Mouse (Mus musculus) intestine, embryonic 14.5 days (tissue): Measurements from ENCODE around the gene Stfa2l1. TPM values are rescaled to one million over a fixed set of nuclear protein-coding genes. Genes with fewer than 3 reads are reported as not detected.
"Not testable (repeated sequence)": the region's sequence is repeated elsewhere in the genome, so short reads cannot be mapped to it uniquely, and the experiment has no call there.

Source experiments
- ATAC-seq: fragments of 200-750 bp; cut with Nextera tagmentation; replicated peaks from 2 replicates; pipeline ENCODE4 v1.8.0; 2017; ENCODE audit warnings: low read depth, moderate number of reproducible peaks, moderate TSS enrichment, moderate library complexity; ENCODE audit not compliant: low FRiP score, low TSS enrichment
- DNase-seq: peaks from one replicate; pipeline ENCODE4 v3.0.0-alpha.2; 2018; ENCODE audit warnings: low spot score
- H3K27ac ChIP-seq: fragments of 300-500 bp; sonication (generic); 2 replicates; pipeline ENCODE4 v1.5.1; 2014; ENCODE audit warnings: low read depth, mild to moderate bottlenecking, control low read depth
- H3K27me3 ChIP-seq: fragments of 300-500 bp; sonication (generic); replicated peaks from 2 replicates; pipeline ENCODE4 v1.6.1; 2014; ENCODE audit warnings: low read length, control low read depth; ENCODE audit not compliant: control insufficient read depth, insufficient read depth
- H3K36me3 ChIP-seq: fragments of 300-500 bp; sonication (generic); 2 replicates; pipeline ENCODE4 v1.6.1; 2014; ENCODE audit warnings: low read length, control low read depth; ENCODE audit not compliant: control insufficient read depth, insufficient read depth
- H3K4me1 ChIP-seq: fragments of 300-500 bp; sonication (generic); replicated peaks from 2 replicates; pipeline ENCODE4 v1.6.1; 2014; ENCODE audit warnings: low read length, control low read depth, mixed read lengths; ENCODE audit not compliant: control insufficient read depth, insufficient read depth
- H3K4me2 ChIP-seq: fragments of 300-500 bp; sonication (generic); 2 replicates; pipeline ENCODE4 v1.6.1; 2014; ENCODE audit warnings: low read length
- H3K4me3 ChIP-seq: fragments of 300-500 bp; sonication (generic); 2 replicates; pipeline ENCODE4 v1.5.1; 2014; ENCODE audit warnings: low read depth, low read length, control low read depth, mixed read lengths
- H3K9ac ChIP-seq: fragments of 300-500 bp; sonication (generic); 2 replicates; pipeline ENCODE4 v1.6.1; 2014; ENCODE audit warnings: mild to moderate bottlenecking, low read length
- H3K9me3 ChIP-seq: fragments of 300-500 bp; sonication (generic); 2 replicates; pipeline ENCODE4 v1.6.1; 2016; ENCODE audit warnings: low read length, control low read depth; ENCODE audit not compliant: control insufficient read depth
- WGBS: fragments of 180-500 bp; shearing (Covaris S2); extraction: QIAGEN DNeasy Blood & Tissue Kit; methylation state at CpG from one replicate; pipeline ENCODE4 v1.1.7; 2014; 5-methylcytosine and 5-hydroxymethylcytosine counted together
- polyA plus RNA-seq: library from polyadenylated mRNA; unstranded; fragments of >200 nt; fragmentation: Nextera tagmentation; extraction: Ambion mirVana; gene quantifications from 2 replicates; pipeline ENCODE4 v1.2.1, GENCODE M21; 2014

The Stfa2l1 gene
- polyA plus RNA-seq: not detected in 2 replicates

DNA sequence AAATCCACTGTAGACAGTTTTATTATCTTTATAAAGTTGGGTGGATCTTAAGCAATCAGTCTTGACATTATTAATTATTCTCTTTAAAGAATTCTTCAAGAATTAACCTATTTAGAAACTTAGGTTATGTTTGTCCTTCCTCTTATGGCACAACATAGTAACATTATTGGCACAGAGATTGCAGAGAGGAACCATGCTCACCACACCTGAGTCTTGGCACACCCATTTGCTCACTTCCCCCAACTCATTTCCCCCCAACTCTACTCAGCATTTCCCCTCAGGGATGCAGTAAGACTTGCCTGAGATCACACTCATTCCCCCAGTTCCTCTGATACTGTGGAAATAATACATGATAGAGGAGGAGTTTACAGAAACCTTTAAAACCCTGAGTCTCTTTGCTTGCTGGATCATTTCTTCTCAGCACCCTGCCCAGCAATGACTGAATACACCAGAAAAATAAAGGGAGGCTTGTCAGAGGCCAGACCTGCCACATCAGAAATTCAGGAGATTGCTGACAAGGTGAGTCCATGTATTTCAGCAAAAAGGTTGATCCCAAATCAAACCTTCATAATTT lies at the start of gene Stfa2l1:
TSS of gene Stfa2l1 (plus strand) at position 410 of the 574 bp plus-strand sequence.
- no peak within 1 kb of the TSS for H3K27ac ChIP-seq
- H3K4me3 ChIP-seq: no peak within 1 kb of the TSS
- H3K9ac ChIP-seq: no peak within 1 kb of the TSS
- ATAC-seq: no peak
- no peaks in the 10 kb centered on the region for H3K36me3 ChIP-seq
- no peak for DNase-seq
- no peak within 1 kb of the TSS for H3K4me2 ChIP-seq
- H3K9me3 ChIP-seq: no peaks in the 10 kb centered on the region
- H3K4me1 ChIP-seq: no peaks in the 10 kb centered on the region
- no peaks in the 10 kb centered on the region for H3K27me3 ChIP-seq

DNA sequence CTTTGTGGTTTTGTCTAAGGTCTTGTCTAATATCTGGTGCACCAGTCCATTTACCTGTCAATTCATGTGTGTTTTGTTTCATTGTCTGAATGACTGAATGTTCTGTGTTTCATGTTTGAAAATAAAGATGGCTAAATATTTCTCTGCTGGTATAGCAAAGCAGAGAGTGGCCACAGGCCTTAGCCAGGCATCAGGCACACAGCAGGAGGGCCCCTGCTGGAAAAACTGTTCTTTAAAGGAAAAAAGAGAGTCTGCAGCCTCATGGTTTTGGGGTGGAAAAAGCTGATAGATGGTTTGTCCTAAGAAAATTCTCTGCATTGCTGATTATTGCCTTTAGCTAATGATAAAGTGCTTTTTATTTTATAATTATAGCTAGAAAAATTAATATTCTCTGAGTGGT lies 45.1 kb upstream of the Stfa2l1 start:
- H3K27me3 ChIP-seq, DNase-seq, H3K36me3 ChIP-seq, H3K9ac ChIP-seq, H3K27ac ChIP-seq, H3K4me1 ChIP-seq, H3K4me2 ChIP-seq, ATAC-seq, H3K9me3 ChIP-seq, H3K4me3 ChIP-seq: not testable (repeated sequence)

DNA sequence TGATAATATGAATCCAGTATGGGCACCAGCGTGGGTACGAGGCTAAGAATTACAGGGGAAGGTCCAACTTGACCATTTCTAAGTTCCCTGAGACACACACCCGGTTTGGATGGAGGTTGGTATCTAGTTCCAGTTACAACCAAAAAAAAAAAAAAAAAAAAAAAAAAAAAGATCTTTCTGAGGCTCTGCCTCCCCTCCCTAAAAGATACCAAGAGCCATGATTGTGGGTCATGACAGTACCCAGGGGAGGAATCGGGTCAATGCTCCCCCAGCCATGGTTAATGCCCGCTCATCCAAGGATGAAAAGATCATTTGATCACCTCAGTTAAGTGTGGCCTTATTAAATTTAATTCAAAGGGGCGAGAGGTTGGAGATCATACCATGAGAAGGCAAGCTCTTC lies 40.9 kb upstream of the Stfa2l1 start:
- not testable (repeated sequence) for H3K4me1 ChIP-seq, DNase-seq, H3K9me3 ChIP-seq, ATAC-seq, H3K4me3 ChIP-seq, H3K27me3 ChIP-seq, H3K36me3 ChIP-seq, H3K27ac ChIP-seq, H3K4me2 ChIP-seq, H3K9ac ChIP-seq
- WGBS: 92% methylated on average over 6 of the region's 6 CpGs

- H3K27ac ChIP-seq: no peak overlapping the region
- H3K4me3 ChIP-seq: no peak overlapping the region
- H3K4me1 ChIP-seq: no peaks in the 10 kb centered on the region
- no peaks in the 10 kb centered on the region for H3K36me3 ChIP-seq
- WGBS: 81% methylated on average over 7 of the region's 7 CpGs
- no peaks in the 10 kb centered on the region for H3K27me3 ChIP-seq
- no peak overlapping the region for H3K9ac ChIP-seq
- no peak for DNase-seq
- no peak for ATAC-seq
- no peaks in the 10 kb centered on the region for H3K9me3 ChIP-seq
- H3K4me2 ChIP-seq: no peak overlapping the region
Observed at GRCm38 (mm10) chr16:36128092-36128491, 28.5 kb upstream of the Stfa2l1 start.

DNA sequence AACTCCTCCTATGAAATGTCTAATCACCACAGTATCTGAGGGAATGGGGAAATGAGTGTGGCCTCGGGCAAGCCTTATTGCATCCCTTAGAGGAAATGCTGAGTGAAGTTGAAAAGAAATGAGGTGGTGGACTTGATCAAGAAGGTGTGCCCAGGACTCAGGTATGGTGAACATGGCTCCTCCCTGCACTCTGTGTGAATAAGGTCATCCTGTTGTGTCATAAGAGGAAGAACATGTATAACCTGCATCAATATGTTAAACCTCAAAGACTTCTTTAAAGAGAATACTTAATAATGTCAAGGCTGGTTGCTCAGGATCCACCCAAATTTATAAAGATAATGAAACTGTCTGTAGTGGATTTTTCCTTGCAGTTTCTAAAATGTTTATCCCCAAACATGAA lies 25.5 kb upstream of the Stfa2l1 start, which contains the start of gene Csta1:
TSS of gene Csta1 (minus strand) at position 101 of the 400 bp plus-strand sequence.
- no peaks in the 10 kb centered on the region for H3K36me3 ChIP-seq
- 63% methylated on average over 1 of the region's 1 CpGs for WGBS
- H3K4me3 ChIP-seq: no peak within 1 kb of the TSS
- H3K9ac ChIP-seq: no peak within 1 kb of the TSS
- H3K4me1 ChIP-seq: no peaks in the 10 kb centered on the region
- no peak for DNase-seq
- H3K27me3 ChIP-seq: no peaks in the 10 kb centered on the region
- no peaks in the 10 kb centered on the region for H3K9me3 ChIP-seq
- no peak within 1 kb of the TSS for H3K4me2 ChIP-seq
- H3K27ac ChIP-seq: no peak within 1 kb of the TSS
- ATAC-seq: no peak

DNA sequence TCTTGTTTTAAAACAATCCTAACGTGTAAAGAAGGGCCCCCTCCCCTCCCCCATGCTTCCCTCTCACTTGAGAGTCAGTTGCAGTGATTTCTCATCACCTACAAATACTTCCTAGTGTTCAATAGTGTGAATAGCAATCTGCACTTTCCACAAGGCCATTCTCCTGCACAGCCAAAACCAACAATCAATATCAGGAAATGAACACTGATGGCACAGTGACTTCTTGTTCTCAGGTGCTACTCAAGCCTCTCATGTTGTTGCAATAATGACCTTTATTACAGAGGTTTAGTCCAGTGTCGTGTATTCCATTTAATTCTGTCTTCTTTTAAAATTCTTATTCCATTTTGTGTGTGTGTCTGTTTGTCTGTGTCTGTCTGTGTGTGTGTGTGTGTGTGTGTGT lies 18.4 kb upstream of the Stfa2l1 start:
- H3K36me3 ChIP-seq: no peaks in the 10 kb centered on the region
- DNase-seq (no peak), ATAC-seq (no peak)
- no peak overlapping the region for H3K4me3 ChIP-seq
- 63% methylated on average over 2 of the region's 2 CpGs for WGBS
- no peak overlapping the region for H3K4me2 ChIP-seq
- no peaks in the 10 kb centered on the region for H3K27me3 ChIP-seq
- H3K9me3 ChIP-seq: no peaks in the 10 kb centered on the region
- no peak overlapping the region for H3K9ac ChIP-seq
- H3K27ac ChIP-seq: no peak overlapping the region
- no peaks in the 10 kb centered on the region for H3K4me1 ChIP-seq

GRCm38 (mm10) chr16:36167841-36168240 lies 11.2 kb downstream of the Stfa2l1 start:
- not testable (repeated sequence) for H3K4me3 ChIP-seq, H3K4me1 ChIP-seq, H3K4me2 ChIP-seq, ATAC-seq, H3K36me3 ChIP-seq, H3K27ac ChIP-seq, H3K9me3 ChIP-seq, H3K9ac ChIP-seq, H3K27me3 ChIP-seq, DNase-seq
- 91% methylated on average over 10 of the region's 10 CpGs for WGBS

GRCm38 (mm10) chr16:36176108-36176507 lies 19.5 kb downstream of the Stfa2l1 start:
- H3K4me1 ChIP-seq: no peaks in the 10 kb centered on the region
- H3K9ac ChIP-seq: no peak overlapping the region
- H3K27me3 ChIP-seq: no peaks in the 10 kb centered on the region
- H3K9me3 ChIP-seq: no peaks in the 10 kb centered on the region
- no peak overlapping the region for H3K27ac ChIP-seq
- DNase-seq (no peak), ATAC-seq (no peak)
- no peaks in the 10 kb centered on the region for H3K36me3 ChIP-seq
- no peak overlapping the region for H3K4me3 ChIP-seq
- no peak overlapping the region for H3K4me2 ChIP-seq

- ATAC-seq (no peak), DNase-seq (no peak)
- no peak overlapping the region for H3K4me2 ChIP-seq
- H3K9ac ChIP-seq: no peak overlapping the region
- no peak overlapping the region for H3K27ac ChIP-seq
- no peak overlapping the region for H3K4me3 ChIP-seq
- 84% methylated on average over 2 of the region's 2 CpGs for WGBS
- no peaks in the 10 kb centered on the region for H3K9me3 ChIP-seq
- no peaks in the 10 kb centered on the region for H3K4me1 ChIP-seq
- H3K27me3 ChIP-seq: no peaks in the 10 kb centered on the region
- no peaks in the 10 kb centered on the region for H3K36me3 ChIP-seq
Observed at GRCm38 (mm10) chr16:36179910-36180309, 23.3 kb downstream of the Stfa2l1 start.
